Mouse (Mus musculus): ENCODE measurements around the gene Napepld.

DNA sequence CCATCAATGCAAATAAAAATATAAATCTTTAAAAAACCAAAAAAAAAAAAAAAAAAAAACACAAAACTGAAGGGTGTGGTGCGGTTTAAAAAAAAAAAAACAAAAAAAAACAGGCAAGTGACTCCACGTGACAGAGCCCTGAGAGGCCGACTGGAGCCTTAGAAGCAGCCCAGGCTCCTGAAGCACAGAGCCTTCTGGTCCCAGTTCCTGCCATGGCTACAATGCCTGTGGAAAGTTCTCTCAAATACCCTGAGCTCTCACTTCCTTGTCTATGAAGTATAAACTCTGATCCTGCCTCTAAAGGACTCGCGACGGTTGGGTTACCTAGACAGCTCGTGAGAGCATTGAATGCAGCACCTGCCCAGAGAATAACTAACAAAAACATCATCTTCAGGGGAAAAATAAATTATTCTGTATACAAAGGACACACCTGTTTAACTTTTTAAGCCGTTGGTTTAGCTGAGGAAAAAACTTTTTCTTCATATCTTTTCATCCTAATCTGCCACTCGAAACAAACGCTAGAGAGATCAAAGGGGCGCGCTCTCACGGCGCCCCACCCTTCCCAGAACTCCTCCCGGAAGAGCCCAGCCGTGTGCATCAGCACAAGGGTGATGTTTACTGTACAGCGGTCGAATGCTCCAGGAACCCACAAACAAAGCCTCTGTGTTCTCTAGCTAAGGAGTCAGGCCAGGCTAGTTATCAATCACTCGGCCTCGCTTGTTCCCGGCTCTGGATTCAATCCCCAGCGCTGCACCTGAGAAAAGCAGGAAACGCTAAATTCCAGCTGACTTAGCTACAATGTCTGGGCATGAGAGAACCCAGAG lies 28.2 kb downstream of the Napepld start:
- TF ChIP-seq CTCF (conservative IDR thresholded peaks at IDR 0.05 in 1 of 2, IDR thresholded peaks at IDR 0.05 in 1 of 2; ENCODE audit: low read depth in 2 of 2, low read length in 2 of 2): no peak
- TF ChIP-seq ZNF384 (IDR thresholded peaks at IDR 0.05; ENCODE audit: low read depth, low read length): no peak
